Mouse (Mus musculus): Measurements from ENCODE around the gene Gm45234. TPM values are rescaled to one million over a fixed set of nuclear protein-coding genes. Genes with fewer than 3 reads are reported as not detected.
A peak's percentile ranks its signal among the peaks of the same experiment; 100 is the strongest.

Gene Gm45234
- polyA plus RNA-seq, 1 experiment from 2014 or later = not detected

DNA sequence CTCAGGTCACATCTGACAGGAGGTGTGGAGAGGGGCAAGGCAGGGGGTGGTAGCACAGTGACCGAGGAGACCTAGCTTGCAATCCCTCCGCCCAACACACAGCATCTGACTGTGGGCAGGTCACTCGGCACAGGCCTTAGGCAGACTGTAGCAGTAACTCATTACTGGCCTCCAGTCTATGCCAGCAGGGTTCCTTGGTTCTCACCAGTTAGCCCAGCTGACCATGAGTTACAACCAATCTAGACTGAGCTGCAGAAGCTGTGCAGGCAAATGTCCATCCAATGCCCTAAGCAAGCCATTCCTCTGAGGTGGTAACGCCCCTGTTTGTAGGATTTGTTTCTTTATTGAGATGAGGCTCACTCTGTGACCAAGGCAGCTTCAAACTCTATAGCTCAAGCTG, 56.5 kb downstream of the Gm45234 start:
- no peak overlapping the region for H3K27ac ChIP-seq
- no peaks in the 10 kb centered on the region for H3K4me1 ChIP-seq
- H3K9me3 ChIP-seq (replicated peaks) = no peaks in the 10 kb centered on the region
- WGBS = 84% methylated on average over 4 of the region's 4 CpGs
- H3K36me3 ChIP-seq = peaks cover 60% of the 10 kb centered on the region
- ATAC-seq (ENCODE audit: low FRiP score) = no peak
- no peaks in the 10 kb centered on the region for H3K27me3 ChIP-seq
- H3K4me3 ChIP-seq = no peak overlapping the region
- H3K4me2 ChIP-seq (replicated peaks) = no peak overlapping the region
- no peak overlapping the region for H3K9ac ChIP-seq

- Histone ChIP-seq H3K9me3 (replicated peaks) (no peaks in the 10 kb centered on the region), H3K4me1 (peaks cover 5% of the 10 kb centered on the region; the same call in 1 of the 2 replicates), H3K4me2 (replicated peaks) (no peak overlapping the region), H3K9ac (no peak overlapping the region), H3K4me3 (no peak overlapping the region), H3K36me3 (peaks cover 54% of the 10 kb centered on the region), H3K27ac (no peak overlapping the region), H3K27me3 (no peaks in the 10 kb centered on the region)
- ATAC-seq (ENCODE audit: low FRiP score) = no peak
- WGBS = 85% methylated on average over 6 of the region's 6 CpGs
These were observed 57.1 kb downstream of the Gm45234 start for GRCm38 (mm10) chr6:124698751-124699150.

DNA sequence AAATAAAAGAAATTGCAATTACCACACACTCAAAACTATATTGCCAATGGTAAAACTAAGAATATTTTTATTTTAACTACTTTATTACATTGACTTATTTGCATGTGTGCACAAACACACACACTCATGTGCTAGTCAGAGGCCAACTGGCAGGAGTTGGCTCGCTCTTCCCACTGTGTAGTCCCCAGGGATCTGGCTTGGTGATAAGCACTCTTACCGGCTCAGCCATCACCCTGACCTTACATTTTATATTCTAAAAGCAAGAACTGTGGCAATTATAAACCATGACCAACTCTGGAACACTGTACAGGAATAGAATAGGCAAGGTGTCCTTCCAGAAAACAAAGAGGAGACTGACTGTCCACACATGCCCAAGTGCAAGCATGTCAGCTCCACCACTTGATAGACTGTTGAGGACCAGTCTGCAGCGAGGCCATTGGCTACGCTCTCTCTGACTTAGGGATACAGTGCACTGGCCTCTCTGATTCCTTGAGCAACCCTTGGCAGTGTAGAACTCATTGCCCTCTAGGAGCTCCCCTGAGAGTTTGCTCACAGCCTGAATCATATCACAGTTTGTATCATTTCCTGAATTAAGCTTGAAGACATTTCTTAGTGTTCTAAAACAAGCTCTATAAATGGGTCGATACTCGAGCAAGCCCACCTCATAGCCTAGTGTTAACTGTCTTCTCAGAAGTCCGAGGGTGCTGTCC, 59.2 kb downstream of the Gm45234 start:
- no peak for ATAC-seq (ENCODE audit: low FRiP score)
- no peak overlapping the region for H3K4me3 ChIP-seq
- no peak overlapping the region for H3K27ac ChIP-seq
- no peaks in the 10 kb centered on the region for H3K9me3 ChIP-seq (replicated peaks)
- H3K4me2 ChIP-seq (replicated peaks) = no peak overlapping the region
- H3K4me1 ChIP-seq = peaks cover 8% of the 10 kb centered on the region; the same call in 1 of the 2 replicates
- WGBS = 88% methylated on average over 7 of the region's 7 CpGs
- H3K9ac ChIP-seq = no peak overlapping the region
- no peaks in the 10 kb centered on the region for H3K27me3 ChIP-seq
- H3K36me3 ChIP-seq = peaks cover 32% of the 10 kb centered on the region

DNA sequence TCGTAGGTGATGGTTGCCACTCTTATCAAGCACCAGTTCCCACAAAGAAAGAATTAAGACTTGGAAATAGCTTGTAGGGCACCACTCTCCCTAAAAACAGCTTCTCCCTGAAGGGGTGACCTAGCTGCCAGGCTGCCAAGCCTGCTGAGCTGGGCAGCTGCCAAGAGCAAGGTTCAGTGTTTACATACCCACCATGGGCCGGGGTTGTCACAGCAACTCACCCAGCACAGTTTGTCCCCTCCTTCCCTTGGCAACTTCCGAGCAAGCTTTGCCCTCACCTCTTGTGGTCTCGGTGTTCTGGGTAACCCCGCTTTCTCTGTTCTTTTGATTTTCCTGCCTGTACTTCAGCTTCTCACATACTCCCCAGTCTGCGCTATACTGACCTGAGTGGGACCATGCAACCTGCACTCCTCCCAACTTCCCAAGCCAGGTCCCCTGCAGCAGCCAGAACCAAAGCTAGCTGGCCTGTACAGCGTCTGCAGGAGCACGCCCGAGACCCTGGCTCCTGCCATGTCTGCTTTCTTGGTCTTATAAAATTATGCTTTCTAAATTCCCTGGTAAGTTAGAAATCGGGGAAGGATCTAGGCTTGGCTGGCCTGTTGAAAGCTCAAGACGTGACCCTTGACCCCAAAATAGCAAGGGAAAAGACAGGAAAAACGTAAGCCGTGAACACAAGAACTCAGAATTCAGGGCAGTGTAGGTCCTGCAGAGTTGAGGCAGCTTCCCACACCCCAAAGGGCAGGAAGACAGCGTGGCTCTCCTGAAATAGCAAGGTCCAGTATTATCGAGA, 61.5 kb downstream of the Gm45234 start:
- Histone ChIP-seq H3K9me3 (replicated peaks) (no peaks in the 10 kb centered on the region), H3K36me3 (peaks cover 17% of the 10 kb centered on the region), H3K4me2 (replicated peaks) (no peak overlapping the region), H3K4me3 (no peak overlapping the region), H3K27ac (no peak overlapping the region), H3K27me3 (no peaks in the 10 kb centered on the region), H3K9ac (no peak overlapping the region), H3K4me1 (peaks cover 8% of the 10 kb centered on the region; the same call in 1 of the 2 replicates)
- 72% methylated on average over 15 of the region's 15 CpGs for WGBS
- ATAC-seq (ENCODE audit: low FRiP score) = no peak

DNA sequence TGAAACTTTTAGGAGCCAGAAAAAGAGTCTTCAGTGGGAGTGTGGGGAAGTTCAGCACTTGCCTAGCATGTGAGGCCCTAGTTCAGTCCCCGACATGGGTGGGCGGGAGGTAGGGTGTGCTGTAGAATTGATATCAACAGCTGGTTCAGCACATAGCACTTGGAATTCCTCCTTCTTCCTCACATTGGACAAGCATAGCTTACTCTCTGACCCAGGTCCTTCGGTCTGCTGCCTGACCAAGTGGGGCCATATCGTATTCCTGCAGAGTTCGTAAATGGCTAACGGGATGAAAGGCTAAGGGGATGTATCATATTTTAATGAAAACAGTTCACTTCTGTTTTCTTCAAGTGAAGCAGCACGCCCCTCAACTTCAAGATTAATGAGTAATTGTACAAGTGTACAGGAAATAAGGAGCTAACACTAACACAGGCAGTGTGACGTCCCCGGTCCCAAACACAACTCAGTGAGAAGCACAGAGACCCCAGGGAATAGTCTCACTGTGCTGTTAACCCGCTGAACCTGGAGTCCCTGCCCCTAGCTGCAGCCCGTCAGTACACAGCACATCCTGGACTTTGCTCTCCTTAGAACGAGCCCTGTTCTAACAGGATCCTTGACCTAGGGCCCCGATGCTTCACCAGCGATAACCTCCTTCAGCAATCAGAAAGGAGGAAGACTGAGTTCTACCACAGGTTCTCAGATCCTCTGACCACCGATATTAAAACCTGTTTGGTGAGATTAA, 62.4 kb downstream of the Gm45234 start:
- peaks cover 12% of the 10 kb centered on the region; the same call in 1 of the 2 replicates for H3K36me3 ChIP-seq
- H3K27me3 ChIP-seq = no peaks in the 10 kb centered on the region
- H3K9ac ChIP-seq = no peak overlapping the region
- 0 out of 2 replicates have a peak overlapping the region, but pooled peaks have one; percentile 44 for H3K27ac ChIP-seq
- ATAC-seq (ENCODE audit: low FRiP score) = no peak
- H3K9me3 ChIP-seq (replicated peaks) = no peaks in the 10 kb centered on the region
- H3K4me2 ChIP-seq (replicated peaks) = no peak overlapping the region
- WGBS = 75% methylated on average over 15 of the region's 15 CpGs
- H3K4me1 ChIP-seq = peaks cover 8% of the 10 kb centered on the region; the same call in 1 of the 2 replicates
- H3K4me3 ChIP-seq = no peak overlapping the region

DNA sequence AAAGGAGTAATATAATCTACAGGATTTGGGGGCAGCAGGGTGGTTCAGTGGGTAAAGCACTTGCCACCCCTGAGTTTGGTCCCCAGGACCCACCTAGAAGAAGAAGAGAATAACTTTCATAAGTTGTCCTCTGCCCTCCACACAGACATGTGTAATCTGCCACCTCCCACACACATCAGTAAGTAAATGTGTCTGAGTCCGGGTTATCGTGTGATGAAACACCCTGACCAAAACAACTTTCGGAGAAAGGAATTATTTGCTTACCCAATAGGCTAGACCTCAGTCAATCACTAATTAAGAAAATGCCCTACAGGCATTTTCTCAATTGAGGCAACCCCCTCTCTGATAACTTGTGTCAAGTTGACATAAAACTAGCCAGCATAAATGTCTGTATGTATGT, 65.3 kb downstream of the Gm45234 start:
- ATAC-seq (ENCODE audit: low FRiP score) = no peak
- H3K27me3 ChIP-seq = no peaks in the 10 kb centered on the region
- no peak overlapping the region for H3K4me3 ChIP-seq
- no peak overlapping the region for H3K9ac ChIP-seq
- no peaks in the 10 kb centered on the region for H3K9me3 ChIP-seq (replicated peaks)
- peaks cover 8% of the 10 kb centered on the region; the same call in 1 of the 2 replicates for H3K4me1 ChIP-seq
- 91% methylated on average over 3 of the region's 3 CpGs for WGBS
- no peaks in the 10 kb centered on the region for H3K36me3 ChIP-seq
- no peak overlapping the region for H3K4me2 ChIP-seq (replicated peaks)
- no peak overlapping the region for H3K27ac ChIP-seq

MicroRNAs within 50 kb of the gene (microRNA counts, 519-probe panel; counts per million panel counts)
- microRNA mmu-miR-141 (2,524 counts per million, percentile 65 among the panel's probes with 10 or more counts), microRNA mmu-miR-200c (4,302 counts per million, percentile 84 among the panel's probes with 10 or more counts)

Small RNA genes lying within 50 kb of the gene (microRNA-seq; reads per million reads assigned to microRNA genes)
- gene Mir141 = 146 reads per million, percentile 52 among the genes with 10 or more reads in this experiment
- gene Mir200c = 799 reads per million, percentile 72 among the genes with 10 or more reads in this experiment

Other genes starting within 250 kb of the Gm45234 start
- gene C1ra, start 243.6 kb downstream of the Gm45234 start, polyA plus RNA-seq (2016; fragmentation: Nextera tagmentation; extraction: Ambion mirVana) = 0.14 and 0.49 TPM in 2 replicates
- gene C1s1, start 213.7 kb downstream of the Gm45234 start, polyA plus RNA-seq (2016; fragmentation: Nextera tagmentation; extraction: Ambion mirVana) = 0.65 and 1.0 TPM in 2 replicates
- not detected in 2 replicates for gene C1rb, start 185.7 kb downstream of the Gm45234 start, polyA plus RNA-seq (2016; fragmentation: Nextera tagmentation; extraction: Ambion mirVana)
- gene C1s2, start 119.9 kb downstream of the Gm45234 start, polyA plus RNA-seq (2016; fragmentation: Nextera tagmentation; extraction: Ambion mirVana) = not detected in 2 replicates
- 45.3 and 48.6 TPM in 2 replicates for gene Lpcat3, start 93.0 kb downstream of the Gm45234 start, polyA plus RNA-seq (2016; fragmentation: Nextera tagmentation; extraction: Ambion mirVana)
- 131 and 138 TPM in 2 replicates for gene Emg1, start 43.8 kb downstream of the Gm45234 start, polyA plus RNA-seq (2016; fragmentation: Nextera tagmentation; extraction: Ambion mirVana)
- 291 and 292 TPM in 2 replicates for gene Phb2, start 43.7 kb downstream of the Gm45234 start, polyA plus RNA-seq (2016; fragmentation: Nextera tagmentation; extraction: Ambion mirVana)
- 5.6 TPM in 2 replicates for gene Ptpn6, start 17.3 kb downstream of the Gm45234 start, polyA plus RNA-seq (2016; fragmentation: Nextera tagmentation; extraction: Ambion mirVana)
- 519 and 565 TPM in 2 replicates for gene Grcc10, start 14.6 kb downstream of the Gm45234 start, polyA plus RNA-seq (2016; fragmentation: Nextera tagmentation; extraction: Ambion mirVana)
- 20.3 and 20.6 TPM in 2 replicates for gene Atn1, start 503 bp upstream of the Gm45234 start, polyA plus RNA-seq (2016; fragmentation: Nextera tagmentation; extraction: Ambion mirVana)
- gene Eno2, start 13.7 kb upstream of the Gm45234 start, polyA plus RNA-seq (2016; fragmentation: Nextera tagmentation; extraction: Ambion mirVana) = 18.7 and 19.6 TPM in 2 replicates
- gene Lrrc23, start 23.7 kb upstream of the Gm45234 start, polyA plus RNA-seq (2016; fragmentation: Nextera tagmentation; extraction: Ambion mirVana) = 3.9 and 5.2 TPM in 2 replicates
- 8.7 and 9.2 TPM in 2 replicates for gene Spsb2, start 52.6 kb upstream of the Gm45234 start, polyA plus RNA-seq (2016; fragmentation: Nextera tagmentation; extraction: Ambion mirVana)
- gene Tpi1, start 58.3 kb upstream of the Gm45234 start, polyA plus RNA-seq (2016; fragmentation: Nextera tagmentation; extraction: Ambion mirVana) = 481 and 483 TPM in 2 replicates
- gene Usp5, start 73.5 kb upstream of the Gm45234 start, polyA plus RNA-seq (2016; fragmentation: Nextera tagmentation; extraction: Ambion mirVana) = 200 and 202 TPM in 2 replicates
- 111 and 120 TPM in 2 replicates for gene Cdca3, start 73.5 kb upstream of the Gm45234 start, polyA plus RNA-seq (2016; fragmentation: Nextera tagmentation; extraction: Ambion mirVana)
- gene Gnb3, start 84.3 kb upstream of the Gm45234 start, polyA plus RNA-seq (2016; fragmentation: Nextera tagmentation; extraction: Ambion mirVana) = 0.52 and 0.92 TPM in 2 replicates
- gene P3h3, start 101.7 kb upstream of the Gm45234 start, polyA plus RNA-seq (2016; fragmentation: Nextera tagmentation; extraction: Ambion mirVana) = 34.5 and 39.6 TPM in 2 replicates
- gene Gpr162, start 108.0 kb upstream of the Gm45234 start, polyA plus RNA-seq (2016; fragmentation: Nextera tagmentation; extraction: Ambion mirVana) = 11.3 and 12.7 TPM in 2 replicates
- 0.06 TPM in 1 of 2 replicates, not detected in the other for gene Cd4, start 132.2 kb upstream of the Gm45234 start, polyA plus RNA-seq (2016; fragmentation: Nextera tagmentation; extraction: Ambion mirVana)
- gene Lag3, start 155.7 kb upstream of the Gm45234 start, polyA plus RNA-seq (2016; fragmentation: Nextera tagmentation; extraction: Ambion mirVana) = 1.9 and 2.1 TPM in 2 replicates
- gene Ptms, start 164.1 kb upstream of the Gm45234 start, polyA plus RNA-seq (2016; fragmentation: Nextera tagmentation; extraction: Ambion mirVana) = 637 and 707 TPM in 2 replicates
- 462 and 488 TPM in 2 replicates for gene Mlf2, start 175.4 kb upstream of the Gm45234 start, polyA plus RNA-seq (2016; fragmentation: Nextera tagmentation; extraction: Ambion mirVana)
- 99.5 and 101 TPM in 2 replicates for gene Cops7a, start 209.5 kb upstream of the Gm45234 start, polyA plus RNA-seq (2016; fragmentation: Nextera tagmentation; extraction: Ambion mirVana)
- gene Pianp, start 240.7 kb upstream of the Gm45234 start, polyA plus RNA-seq (2016; fragmentation: Nextera tagmentation; extraction: Ambion mirVana) = 8.6 and 8.9 TPM in 2 replicates

Data from hindbrain, embryonic 12.5 days (tissue).